Mouse (Mus musculus): ENCODE results near the gene Vwf.

DNA sequence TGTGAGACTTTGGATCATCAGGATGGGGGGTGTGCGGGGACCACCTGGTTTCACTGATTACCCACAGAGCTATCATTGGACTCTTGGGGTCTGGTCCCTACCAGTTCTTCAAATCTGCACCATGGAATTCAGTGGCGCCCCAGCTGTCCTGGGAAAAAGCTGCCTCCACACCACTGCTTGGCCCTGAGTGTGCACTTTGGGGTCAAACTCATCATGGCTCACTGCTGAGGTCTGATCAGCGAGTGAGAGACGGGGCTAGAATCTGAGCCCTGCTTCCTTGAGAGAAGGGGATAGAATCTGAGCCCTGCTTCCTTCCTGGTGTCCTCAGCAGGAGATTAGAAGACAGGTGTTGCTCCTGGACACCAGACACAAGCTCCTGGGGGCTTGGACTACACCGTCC, 55.8 kb downstream of the Vwf start:
- TF ChIP-seq CTCF (IDR thresholded peaks at IDR 0.05; ENCODE audit: insufficient read depth, low read length) (no peak), POLR2A (IDR thresholded peaks at IDR 0.05; ENCODE audit: borderline replicate concordance, extremely low read depth, low read depth, low read length) (no peak)

All from lung, adult 2 months (tissue).